ENCODE assay signal across 9 mouse cellular contexts in the genomic region with DNA sequence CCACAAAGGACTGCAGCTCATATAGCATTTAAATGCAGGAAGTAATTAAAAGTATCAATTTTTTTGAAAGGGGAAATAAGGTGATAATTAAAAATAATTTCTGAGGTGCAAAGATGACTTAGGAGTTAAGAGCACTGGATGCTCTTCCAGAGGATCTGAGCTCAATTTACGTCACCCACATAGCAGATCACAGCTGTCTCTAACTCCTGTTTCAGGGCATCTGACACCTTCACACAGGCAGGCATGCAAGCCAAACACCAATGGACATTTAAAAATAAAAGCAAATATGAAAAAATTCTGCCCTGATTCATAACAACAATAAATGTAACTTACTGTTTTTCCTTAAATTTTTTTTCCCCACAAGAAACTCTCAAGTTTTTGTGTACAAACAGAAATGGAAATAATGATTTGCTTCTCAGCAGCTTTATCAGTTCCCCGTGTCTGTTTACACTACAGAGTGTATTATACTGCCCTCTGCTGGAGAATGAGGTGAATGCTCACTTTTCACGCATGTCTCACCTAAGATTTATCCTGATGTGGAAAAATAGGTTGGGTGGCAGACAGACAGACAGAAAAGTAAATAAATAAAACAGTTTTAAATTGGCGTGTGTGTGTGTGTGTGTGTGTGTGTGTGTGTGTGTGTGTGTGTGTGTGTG. TPM values are rescaled to one million over a fixed set of nuclear protein-coding genes. Genes with fewer than 3 reads are reported as not detected.
DNase-seq lines count a peak whose midpoint lies in the region; ATAC-seq and TF ChIP-seq lines count a peak whose summit lies in the region.
"Had no signal": no experiment of that assay in that cellular context is flagged by ENCODE, and none has a peak within 500 bp of the region (broad histone marks: within the 10 kb centered on the region; RNA-seq: fewer than 3 reads in every experiment).

No protein-coding gene starts in this region.

- no peaks in the 10 kb centered on the region for H3K4me1 ChIP-seq in intestine, postnatal 0 days (replicated peaks; ENCODE audit: control insufficient read depth, insufficient read depth, low read length)
- no peaks in the 10 kb centered on the region for H3K4me1 ChIP-seq in intestine, embryonic 15.5 days (replicated peaks)
- no peaks in the 10 kb centered on the region for H3K4me1 ChIP-seq in midbrain, embryonic 14.5 days (ENCODE audit: control insufficient read depth, insufficient read depth, low read length)
- H3K4me1 ChIP-seq: stomach, embryonic 15.5 days had no signal

- H3K36me3 ChIP-seq in intestine, postnatal 0 days (ENCODE audit: control insufficient read depth, insufficient read depth), result no peaks in the 10 kb centered on the region
- H3K36me3 ChIP-seq in intestine, embryonic 15.5 days, result no peaks in the 10 kb centered on the region
- H3K36me3 ChIP-seq in midbrain, embryonic 14.5 days (ENCODE audit: control insufficient read depth, insufficient read depth, low read length), result no peaks in the 10 kb centered on the region
- H3K36me3 ChIP-seq: stomach, embryonic 15.5 days had no signal

- no peak overlapping the region for H3K9ac ChIP-seq in intestine, postnatal 0 days (ENCODE audit: low read depth, low read length)
- H3K9ac ChIP-seq in intestine, embryonic 15.5 days, result no peak overlapping the region
- H3K9ac ChIP-seq in midbrain, embryonic 14.5 days (replicated peaks; ENCODE audit: low read length), result no peak overlapping the region
- H3K9ac ChIP-seq: stomach, embryonic 15.5 days had no signal

- no peaks in the 10 kb centered on the region for H3K9me3 ChIP-seq in intestine, postnatal 0 days (ENCODE audit: control insufficient read depth)
- no peaks in the 10 kb centered on the region for H3K9me3 ChIP-seq in intestine, embryonic 15.5 days
- H3K9me3 ChIP-seq in midbrain, embryonic 14.5 days (ENCODE audit: control insufficient read depth, low read length), result no peaks in the 10 kb centered on the region
- H3K9me3 ChIP-seq: stomach, embryonic 15.5 days had no signal

- ATAC-seq in intestine, postnatal 0 days, result no peak
- ATAC-seq in intestine, embryonic 15.5 days, result no peak
- peak; percentile 63; the same call in 1 of the 2 replicates for ATAC-seq in midbrain, embryonic 14.5 days (ENCODE audit: low FRiP score, low TSS enrichment)
- ATAC-seq in erythroid progenitor cell, adult 5-6 weeks (replicated peaks; ENCODE audit: low FRiP score, poor library complexity, severe bottlenecking), result no peak

- DNase-seq in 3T3-L1 (ENCODE audit: low read depth, low spot score), result peak; percentile 64
- peak; percentile 66 for DNase-seq in NIH3T3 (ENCODE audit: low read depth)
- DNase-seq in embryo, embryonic 9.5 days (ENCODE audit: extremely low spot score), result peak; percentile 34
- peak; percentile 93 for DNase-seq in midbrain, embryonic 14.5 days
- DNase-seq in urinary bladder, postnatal 4 days (ENCODE audit: low spot score in 2 of 2), result no peak

- H3K4me2 ChIP-seq in intestine, postnatal 0 days (replicated peaks; ENCODE audit: low read depth), result no peak overlapping the region
- no peak overlapping the region for H3K4me2 ChIP-seq in intestine, embryonic 15.5 days (replicated peaks)
- no peak overlapping the region for H3K4me2 ChIP-seq in midbrain, embryonic 14.5 days (ENCODE audit: low read length)
- H3K4me2 ChIP-seq: stomach, embryonic 15.5 days had no signal

- H3K27ac ChIP-seq in intestine, postnatal 0 days (ENCODE audit: low read depth, low read length), result no peak overlapping the region
- H3K27ac ChIP-seq in intestine, embryonic 15.5 days, result no peak overlapping the region
- no peak overlapping the region for H3K27ac ChIP-seq in midbrain, embryonic 14.5 days (replicated peaks; ENCODE audit: low read depth, low read length)
- H3K27ac ChIP-seq: stomach, embryonic 15.5 days had no signal

- WGBS in intestine, postnatal 0 days, result 5% methylated on average over 4 of the region's 4 CpGs
- WGBS in intestine, embryonic 15.5 days, result 7% methylated on average over 4 of the region's 4 CpGs
- WGBS in midbrain, embryonic 14.5 days, result 7% methylated on average over 4 of the region's 4 CpGs

- no peak overlapping the region for H3K4me3 ChIP-seq in intestine, postnatal 0 days (ENCODE audit: low read depth, low read length)
- H3K4me3 ChIP-seq in intestine, embryonic 15.5 days (replicated peaks), result no peak overlapping the region
- H3K4me3 ChIP-seq in midbrain, embryonic 14.5 days (replicated peaks; ENCODE audit: low read depth, low read length), result no peak overlapping the region
- H3K4me3 ChIP-seq: stomach, embryonic 15.5 days had no signal

- TF ChIP-seq CTCF in intestine, postnatal 0 days (IDR thresholded peaks at IDR 0.05; ENCODE audit: low read depth), result peak; percentile 78

- no peaks in the 10 kb centered on the region for H3K27me3 ChIP-seq in intestine, postnatal 0 days (replicated peaks; ENCODE audit: control insufficient read depth, insufficient read depth, low read length)
- no peaks in the 10 kb centered on the region for H3K27me3 ChIP-seq in intestine, embryonic 15.5 days (replicated peaks)
- H3K27me3 ChIP-seq in midbrain, embryonic 14.5 days (ENCODE audit: control insufficient read depth, insufficient read depth, low read length), result no peaks in the 10 kb centered on the region
- H3K27me3 ChIP-seq: stomach, embryonic 15.5 days had no signal

RNA-seq across cellular contexts. Expression of a gene that starts 29.8 kb away (rescaled TPM):
- polyA plus RNA-seq in intestine, postnatal 0 days (2015; fragmentation: Nextera tagmentation; extraction: Ambion mirVana), result not detected in 2 replicates
- 1.1 TPM in 2 replicates for polyA plus RNA-seq in intestine, embryonic 15.5 days (2015; fragmentation: Nextera tagmentation; extraction: Ambion mirVana)
- 239 and 249 TPM in 2 replicates for polyA plus RNA-seq in midbrain, embryonic 14.5 days (2014; fragmentation: Nextera tagmentation; extraction: Ambion mirVana)
- not detected in 2 replicates for total RNA-seq in erythroid progenitor cell, adult 5-6 weeks (2015; ENCODE audit: low replicate concordance)
- total RNA-seq in erythroid progenitor cell, adult 5-6 weeks (2017; ENCODE audit: low replicate concordance), result not detected in 2 replicates

Comparison
In these comparisons a context has a peak if more than half of its experiments do, and no peak if none do; other contexts are left out.
1. DNase-seq: peak in 3T3-L1 (single experiment), NIH3T3 (single experiment), embryo, embryonic 9.5 days (single experiment) and midbrain, embryonic 14.5 days (single experiment); none in urinary bladder, postnatal 4 days (0 of 2).
2. RNA of a gene that starts 29.8 kb away (polyA plus RNA-seq): 239 to 249 TPM in midbrain, embryonic 14.5 days; 1.1 TPM in intestine, embryonic 15.5 days and not detected in intestine, postnatal 0 days; every median in the first group is over 100 times any median in the second.